Mouse (Mus musculus): ENCODE data around the gene Fkrp. TPM values are rescaled to one million over a fixed set of nuclear protein-coding genes. Genes with fewer than 3 reads are reported as not detected.

Gene Fkrp
- total RNA-seq, 2 experiments from 2014 or later: 22.4 to 22.6 TPM

GRCm38 (mm10) chr7:16793010-16793725 lies 23.4 kb downstream of the Fkrp start:
- no peak for DNase-seq

- DNase-seq: no peak
These were observed 24.2 kb downstream of the Fkrp start for GRCm38 (mm10) chr7:16792316-16792715.

- DNase-seq: no peak
These were observed 30.9 kb downstream of the Fkrp start for GRCm38 (mm10) chr7:16785541-16786083.

- DNase-seq: no peak
These were observed 32.0 kb downstream of the Fkrp start for GRCm38 (mm10) chr7:16784498-16784976.

GRCm38 (mm10) chr7:16783758-16784415 lies 32.6 kb downstream of the Fkrp start:
- DNase-seq: peak; percentile 84

- peak; percentile 18 for DNase-seq
These were observed 33.3 kb downstream of the Fkrp start for GRCm38 (mm10) chr7:16783224-16783688.

- no peak for DNase-seq
These were observed 33.9 kb downstream of the Fkrp start for GRCm38 (mm10) chr7:16782555-16783125.

- DNase-seq: peak; percentile 47
These were observed 34.5 kb downstream of the Fkrp start for GRCm38 (mm10) chr7:16781816-16782554.

- no peak for DNase-seq
These were observed 35.0 kb downstream of the Fkrp start for GRCm38 (mm10) chr7:16781555-16781815.

GRCm38 (mm10) chr7:16780825-16781554 lies 35.5 kb downstream of the Fkrp start, which contains the start of gene Slc1a5:
Gene Slc1a5 (plus strand): TSS chr7:16781340.
- peak; percentile 93 for DNase-seq

GRCm38 (mm10) chr7:16780076-16780475 lies 36.5 kb downstream of the Fkrp start:
- peak; percentile 70 for DNase-seq

GRCm38 (mm10) chr7:16775888-16776287 lies 40.6 kb downstream of the Fkrp start:
- DNase-seq: no peak

- DNase-seq: no peak
These were observed 50.1 kb downstream of the Fkrp start for GRCm38 (mm10) chr7:16766443-16766842.

GRCm38 (mm10) chr7:16763463-16764218 lies 52.9 kb downstream of the Fkrp start:
- peak; percentile 47 for DNase-seq

GRCm38 (mm10) chr7:16761630-16762029 lies 54.9 kb downstream of the Fkrp start:
- peak; percentile 29 for DNase-seq

GRCm38 (mm10) chr7:16761005-16761481 lies 55.5 kb downstream of the Fkrp start:
- peak; percentile 77 for DNase-seq

- peak; percentile 67 for DNase-seq
These were observed 56.2 kb downstream of the Fkrp start for GRCm38 (mm10) chr7:16760292-16760691.
